Mouse (Mus musculus) intestine, postnatal 0 days (tissue): ENCODE data around the gene Kctd7. TPM values are rescaled to one million over a fixed set of nuclear protein-coding genes. Genes with fewer than 3 reads are reported as not detected.

ENCODE experiments used
- ATAC-seq: fragments of 200-750 bp; cut with Nextera tagmentation; 2 replicates; pipeline ENCODE4 v1.8.0; 2017; ENCODE audit warnings: mild to moderate bottlenecking, moderate TSS enrichment, moderate library complexity
- H3K27ac ChIP-seq: fragments of 300-500 bp; sonication (generic); 2 replicates; pipeline ENCODE4 v1.5.1; 2014; ENCODE audit warnings: mild to moderate bottlenecking, low read depth, low read length, moderate library complexity
- H3K27me3 ChIP-seq: fragments of 300-500 bp; sonication (generic); replicated peaks from 2 replicates; pipeline ENCODE4 v1.6.1; 2014; ENCODE audit warnings: low read length, mixed read lengths; ENCODE audit not compliant: control insufficient read depth, insufficient read depth
- H3K36me3 ChIP-seq: fragments of 300-500 bp; sonication (generic); 2 replicates; pipeline ENCODE4 v1.6.1; 2014; ENCODE audit warnings: mild to moderate bottlenecking, moderate library complexity; ENCODE audit not compliant: control insufficient read depth, insufficient read depth
- H3K4me1 ChIP-seq: fragments of 300-500 bp; sonication (generic); replicated peaks from 2 replicates; pipeline ENCODE4 v1.6.1; 2014; ENCODE audit warnings: antibody characterized with exemption, low read length, mixed read lengths; ENCODE audit not compliant: control insufficient read depth, insufficient read depth
- H3K4me2 ChIP-seq: fragments of 300-500 bp; sonication (generic); replicated peaks from 2 replicates; pipeline ENCODE4 v1.6.1; 2014; ENCODE audit warnings: low read depth, mild to moderate bottlenecking, moderate library complexity
- H3K4me3 ChIP-seq: fragments of 300-500 bp; sonication (generic); 2 replicates; pipeline ENCODE4 v1.5.1; 2014; ENCODE audit warnings: low read depth, low read length
- H3K9ac ChIP-seq: fragments of 300-500 bp; sonication (generic); 2 replicates; pipeline ENCODE4 v1.6.1; 2014; ENCODE audit warnings: mild to moderate bottlenecking, low read depth, low read length
- H3K9me3 ChIP-seq: fragments of 300-500 bp; sonication (generic); 2 replicates; pipeline ENCODE4 v1.6.1; 2016; ENCODE audit warnings: mixed run types; ENCODE audit not compliant: control insufficient read depth
- CTCF ChIP-seq: sonication (generic); IDR thresholded peaks from 2 replicates; pipeline ENCODE4 v1.5.1; 2016; ENCODE audit warnings: low read depth, mild to moderate bottlenecking, control low read depth, antibody characterized with exemption, moderate library complexity
- WGBS: fragments of 180-500 bp; shearing (Covaris S2); extraction: QIAGEN DNeasy Blood & Tissue Kit; methylation state at CpG from one replicate; pipeline ENCODE4 v1.1.7; 2014; 5-methylcytosine and 5-hydroxymethylcytosine counted together
- polyA plus RNA-seq: library from polyadenylated mRNA; unstranded; fragments of >200 nt; fragmentation: Nextera tagmentation; extraction: Ambion mirVana; gene quantifications from 2 replicates; pipeline ENCODE4 v1.2.1, GENCODE M21; 2015

The Kctd7 gene
- polyA plus RNA-seq, 1 experiment from 2014 or later = 2.4 TPM

- no peaks in the 10 kb centered on the region for H3K27me3 ChIP-seq
- H3K9ac ChIP-seq = peak overlapping the region; percentile 90
- peak overlapping the region; percentile 72 for H3K4me3 ChIP-seq
- no peaks in the 10 kb centered on the region for H3K36me3 ChIP-seq
- H3K27ac ChIP-seq = peak overlapping the region; percentile 92
- ATAC-seq = no peak; the same call in 1 of the 2 replicates
- H3K4me1 ChIP-seq = peaks cover 7% of the 10 kb centered on the region; the same call in 1 of the 2 replicates
- H3K4me2 ChIP-seq = peak overlapping the region; percentile 72
- WGBS = 9% methylated on average over 6 of the region's 6 CpGs
- no peak for TF ChIP-seq CTCF
- H3K9me3 ChIP-seq = no peaks in the 10 kb centered on the region
Measured at GRCm38 (mm10) chr5:130170666-130171422, 26.2 kb downstream of the Kctd7 start.

- H3K9me3 ChIP-seq = no peaks in the 10 kb centered on the region
- peak within 1 kb of the TSS; percentile 90 for H3K9ac ChIP-seq
- no peak for TF ChIP-seq CTCF
- H3K4me2 ChIP-seq = peak within 1 kb of the TSS; percentile 72
- ATAC-seq = peak; percentile 97
- no peaks in the 10 kb centered on the region for H3K36me3 ChIP-seq
- H3K4me1 ChIP-seq = peaks cover 7% of the 10 kb centered on the region; the same call in 1 of the 2 replicates
- WGBS = 0% methylated on average over 37 of the region's 62 CpGs
- H3K4me3 ChIP-seq = peak within 1 kb of the TSS; percentile 72
- H3K27ac ChIP-seq = peak within 1 kb of the TSS; percentile 92
- no peaks in the 10 kb centered on the region for H3K27me3 ChIP-seq
Measured at GRCm38 (mm10) chr5:130171423-130171954, 26.8 kb downstream of the Kctd7 start, which contains the start of gene Rabgef1. Rabgef1 (plus strand) TSS chr5:130171798.

DNA sequence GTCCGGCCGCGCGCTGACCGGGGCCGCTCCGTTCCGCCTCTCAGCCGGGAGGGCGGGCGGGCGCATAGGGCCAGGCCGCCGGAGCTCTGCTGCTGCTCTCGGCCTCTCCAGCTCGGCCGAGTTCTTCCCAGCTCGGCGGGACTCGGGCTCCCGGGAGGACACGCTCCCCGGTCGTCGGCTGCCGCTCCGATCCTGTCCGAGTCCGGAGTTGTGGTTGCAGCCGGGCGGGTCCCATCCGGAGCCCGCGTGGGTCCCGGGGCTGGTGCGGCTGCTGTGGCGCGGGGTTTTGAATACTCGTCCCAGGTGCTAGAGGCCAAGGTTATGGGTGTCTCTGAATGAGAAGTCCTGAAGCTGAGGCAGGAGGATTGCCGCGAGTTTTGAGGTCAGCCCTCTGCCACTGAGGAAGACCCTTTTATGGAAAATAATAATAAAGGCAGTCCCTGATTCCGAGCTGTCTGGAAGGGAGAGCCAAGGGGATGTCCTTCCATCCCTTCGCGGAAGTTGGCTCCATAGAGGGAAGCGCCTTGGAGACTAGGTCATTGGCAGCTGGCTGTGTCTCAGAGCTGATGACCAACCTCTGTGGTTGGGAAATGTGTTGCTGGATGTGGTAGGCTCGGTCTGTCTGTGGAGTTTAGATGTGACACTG, 27.4 kb downstream of the Kctd7 start:
- Histone ChIP-seq H3K36me3 (no peaks in the 10 kb centered on the region), H3K4me1 (peaks cover 7% of the 10 kb centered on the region; the same call in 1 of the 2 replicates), H3K27me3 (no peaks in the 10 kb centered on the region), H3K4me2 (peak overlapping the region; percentile 72), H3K27ac (peak overlapping the region; percentile 92), H3K9me3 (no peaks in the 10 kb centered on the region), H3K9ac (peak overlapping the region; percentile 90), H3K4me3 (peak overlapping the region; percentile 72)
- peak; percentile 73 for ATAC-seq
- 1% methylated on average over 38 of the region's 46 CpGs for WGBS
- no peak for TF ChIP-seq CTCF

- Histone ChIP-seq H3K4me2 (peak overlapping the region; percentile 72), H3K9ac (no peak overlapping the region), H3K27ac (no peak overlapping the region), H3K27me3 (no peaks in the 10 kb centered on the region), H3K4me1 (peaks cover 7% of the 10 kb centered on the region; the same call in 1 of the 2 replicates), H3K36me3 (no peaks in the 10 kb centered on the region), H3K4me3 (peak overlapping the region; percentile 72; the same call in 1 of the 2 replicates), H3K9me3 (no peaks in the 10 kb centered on the region)
- 73% methylated on average over 4 of the region's 4 CpGs for WGBS
- ATAC-seq = no peak
- no peak for TF ChIP-seq CTCF
Measured at GRCm38 (mm10) chr5:130173012-130173411, 28.4 kb downstream of the Kctd7 start.

GRCm38 (mm10) chr5:130177871-130178270, 33.2 kb downstream of the Kctd7 start:
- peaks cover 3% of the 10 kb centered on the region; the same call in 1 of the 2 replicates for H3K4me1 ChIP-seq
- H3K4me2 ChIP-seq = no peak overlapping the region
- H3K27me3 ChIP-seq = no peaks in the 10 kb centered on the region
- ATAC-seq = no peak
- no peak overlapping the region for H3K27ac ChIP-seq
- no peak overlapping the region for H3K4me3 ChIP-seq
- H3K9me3 ChIP-seq = no peaks in the 10 kb centered on the region
- WGBS = 50% methylated on average over 4 of the region's 4 CpGs
- no peaks in the 10 kb centered on the region; the same call in 1 of the 2 replicates for H3K36me3 ChIP-seq
- H3K9ac ChIP-seq = no peak overlapping the region
- TF ChIP-seq CTCF = no peak

DNA sequence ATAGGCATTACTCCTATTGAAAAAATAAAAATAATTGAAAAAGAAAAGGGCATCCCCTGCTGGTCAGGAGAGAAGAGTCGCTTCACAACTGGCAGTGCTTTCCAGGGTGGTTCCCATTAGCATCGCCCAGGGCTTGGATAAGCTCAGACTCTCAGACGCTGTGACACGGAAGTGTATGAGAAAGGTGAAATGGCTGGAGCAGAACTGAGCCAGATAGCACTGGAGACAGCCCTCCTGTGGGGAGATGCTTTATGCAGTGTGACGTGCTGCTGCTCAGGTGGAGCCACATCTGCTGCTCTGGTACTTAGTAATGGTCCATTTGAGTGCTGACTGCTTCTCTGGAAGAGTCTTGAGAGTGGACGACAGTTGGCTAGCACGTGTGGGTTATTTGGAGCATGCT, 35.7 kb downstream of the Kctd7 start:
- H3K9ac ChIP-seq = no peak overlapping the region
- no peak for ATAC-seq
- 77% methylated on average over 7 of the region's 7 CpGs for WGBS

More for the DNA sequence above, 35.7 kb downstream of the Kctd7 start:
- Histone ChIP-seq H3K4me1 (0 out of 2 replicates have a peak, but pooled peaks cover 7% of the 10 kb centered on the region), H3K4me2 (no peak overlapping the region), H3K27ac (no peak overlapping the region), H3K4me3 (no peak overlapping the region), H3K36me3 (no peaks in the 10 kb centered on the region; the same call in 1 of the 2 replicates), H3K27me3 (no peaks in the 10 kb centered on the region), H3K9me3 (no peaks in the 10 kb centered on the region)
- peak; percentile 44; the same call in 1 of the 2 replicates for TF ChIP-seq CTCF
